Mouse (Mus musculus) brain, adult 2 months (tissue): Measurements from ENCODE around the gene Ppm1d.
A peak's percentile ranks its signal among the peaks of the same experiment; 100 is the strongest.

ENCODE experiments used
- DNase-seq: peaks from one replicate; pipeline ENCODE4 v3.0.0; 2011; ENCODE audit warnings: low read depth, low spot score

Gene Ppm1d

DNA sequence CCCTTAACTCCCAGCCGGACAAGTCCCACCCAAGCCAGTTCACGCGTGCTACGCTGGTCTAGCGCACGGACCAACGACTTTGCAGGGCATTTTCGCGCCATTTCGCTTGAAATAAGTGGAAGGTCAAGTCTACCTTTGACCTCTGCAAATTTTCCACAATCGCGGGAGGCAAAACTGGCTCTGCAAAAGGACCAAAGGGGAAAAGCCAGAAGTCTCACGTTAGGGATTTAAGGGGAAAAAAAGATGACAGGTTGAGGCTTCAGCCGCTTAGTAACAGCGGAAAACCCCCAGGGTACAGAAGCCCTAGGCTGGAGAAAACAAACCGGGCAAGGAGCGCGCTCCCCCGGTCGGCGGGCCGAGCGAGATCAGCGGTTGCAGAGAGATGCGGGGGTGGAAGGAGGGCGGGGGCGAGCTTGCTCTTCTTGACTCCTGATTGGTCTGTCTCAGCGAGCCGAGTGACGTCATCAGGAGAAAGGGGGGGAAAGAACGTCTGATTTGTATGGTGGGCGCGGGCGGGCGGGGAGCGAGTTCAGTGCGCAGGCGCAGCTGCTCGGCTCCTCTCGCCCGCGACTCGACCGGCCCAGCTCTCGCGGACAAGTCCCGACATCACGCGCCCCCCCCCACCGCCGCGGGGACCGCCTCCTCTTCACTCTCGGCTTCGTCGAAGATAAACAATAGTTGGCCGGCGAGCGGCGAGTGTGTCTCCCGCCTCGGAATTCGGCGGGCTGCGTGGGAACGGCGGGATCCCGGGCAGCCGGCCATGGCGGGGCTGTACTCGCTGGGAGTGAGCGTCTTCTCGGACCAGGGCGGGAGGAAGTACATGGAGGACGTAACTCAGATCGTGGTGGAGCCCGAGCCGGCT lies at the start of gene Ppm1d:
Ppm1d (plus strand) TSS at position 532 of the 862 bp plus-strand sequence.
- peak; percentile 100 for DNase-seq

DNA sequence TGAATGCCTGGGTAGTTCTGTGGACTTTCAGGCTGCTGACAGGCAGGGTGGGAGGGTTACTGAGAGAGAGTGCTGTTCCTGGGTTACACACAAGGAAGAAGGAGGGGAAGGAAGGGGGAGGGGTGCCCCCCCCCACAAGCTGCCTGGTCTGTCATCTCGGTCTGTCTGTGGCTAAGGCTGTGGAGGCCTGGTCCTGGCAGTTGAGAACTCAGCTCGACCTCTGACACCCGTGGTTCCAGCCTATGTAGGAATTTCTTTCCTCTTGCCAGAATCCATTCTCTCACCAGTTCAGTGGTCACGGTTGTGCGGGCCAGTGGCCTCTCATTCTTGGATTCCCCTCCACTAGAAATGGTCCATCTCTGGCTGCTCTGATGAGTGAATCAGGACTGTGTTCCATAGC lies 46.4 kb upstream of the Ppm1d start:
- DNase-seq, result no peak

DNA sequence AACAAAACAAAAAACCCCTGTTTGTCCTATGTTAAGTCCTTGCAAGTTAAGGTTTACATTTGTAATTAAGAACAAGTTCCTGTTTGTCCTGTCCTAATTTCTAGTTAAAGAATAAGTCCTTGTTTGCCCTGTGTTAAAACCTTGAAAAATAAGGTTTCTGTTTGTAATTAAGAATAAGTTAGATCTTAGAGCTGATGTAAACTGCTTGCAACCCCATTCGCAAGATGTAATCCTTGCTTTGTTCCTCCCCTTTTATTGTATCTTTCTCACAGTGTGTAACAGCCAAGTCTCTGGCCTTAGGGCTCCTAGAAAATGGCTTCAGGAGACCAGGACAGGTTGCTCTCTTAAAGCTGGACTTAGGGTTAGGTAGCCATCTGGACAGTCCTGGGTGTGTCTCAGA lies 43.7 kb upstream of the Ppm1d start:
- no peak for DNase-seq

DNA sequence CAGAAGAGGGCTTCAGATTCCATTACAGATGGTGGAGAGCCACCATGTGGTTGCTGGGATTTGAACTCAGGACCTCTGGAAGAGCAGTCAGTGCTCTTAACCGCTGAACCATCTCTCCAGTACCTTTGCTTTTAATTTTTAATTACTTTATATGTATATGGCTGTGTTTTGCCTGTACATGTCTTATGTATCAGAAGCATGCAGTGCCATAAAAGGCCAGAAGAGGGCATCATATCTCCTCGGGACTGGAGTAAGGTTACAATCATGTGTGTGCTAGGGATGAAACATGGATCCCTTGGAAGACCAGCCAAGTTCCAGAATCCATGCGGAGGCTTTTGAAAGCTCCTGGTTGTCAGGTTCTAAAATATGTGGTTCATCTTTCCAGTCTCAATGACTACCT lies 40.4 kb upstream of the Ppm1d start:
- DNase-seq, result peak; percentile 63

DNA sequence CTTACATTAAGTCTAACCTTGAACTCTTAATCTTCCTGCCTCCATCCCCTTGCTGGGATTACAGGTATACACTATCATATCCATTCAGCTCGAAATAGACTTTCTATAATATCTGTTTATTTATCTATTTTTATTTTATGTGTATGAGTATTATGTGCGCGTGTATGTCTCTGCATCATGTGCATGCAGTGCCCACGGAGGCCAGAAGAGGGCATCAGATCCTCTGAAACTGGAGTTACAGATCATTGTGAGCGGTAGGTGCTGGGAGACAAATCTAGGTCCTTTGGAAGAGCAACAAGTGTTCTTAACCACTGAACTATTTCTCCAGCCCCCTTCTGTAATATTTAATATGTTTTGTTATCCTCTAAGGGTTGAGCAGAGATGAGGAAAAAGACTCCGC lies 37.7 kb upstream of the Ppm1d start:
- DNase-seq, result no peak

DNA sequence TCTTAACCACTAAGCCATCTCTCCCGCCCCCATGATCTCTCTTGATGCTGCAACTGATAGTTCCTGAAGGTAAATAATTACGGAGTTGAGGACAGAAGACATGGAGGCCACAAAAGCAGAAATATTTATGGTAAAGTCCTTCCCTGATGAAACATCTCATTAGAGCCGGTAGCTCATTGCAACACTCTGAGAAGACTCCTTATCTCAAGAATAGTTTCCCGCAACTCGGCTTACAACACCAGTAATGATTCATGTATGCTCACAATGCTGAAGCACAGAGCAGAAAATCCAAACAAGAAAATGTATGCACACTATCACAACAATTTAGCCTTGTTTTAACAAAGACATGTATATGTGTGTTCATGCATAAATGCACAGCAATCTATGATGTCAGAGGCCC lies 35.9 kb upstream of the Ppm1d start:
- DNase-seq, result no peak

DNA sequence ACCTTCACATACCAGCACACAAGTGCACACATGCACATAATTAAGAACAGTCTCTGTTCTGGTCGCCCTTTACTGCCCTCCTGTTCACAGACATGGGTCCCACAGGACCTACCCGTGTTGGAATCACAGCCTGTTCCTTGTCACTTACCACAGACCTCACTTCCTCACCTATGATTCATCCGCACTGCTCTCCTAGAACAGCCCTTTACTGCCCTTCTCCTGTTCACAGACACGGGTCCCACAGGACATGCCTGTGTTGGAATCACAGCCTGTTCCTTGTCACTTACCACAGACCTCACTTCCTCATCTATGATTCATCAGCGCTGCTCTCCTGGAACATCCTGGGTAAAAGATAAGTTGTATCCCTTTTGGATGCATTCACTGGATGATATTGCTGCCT lies 33.4 kb upstream of the Ppm1d start:
- DNase-seq, result peak; percentile 4

DNA sequence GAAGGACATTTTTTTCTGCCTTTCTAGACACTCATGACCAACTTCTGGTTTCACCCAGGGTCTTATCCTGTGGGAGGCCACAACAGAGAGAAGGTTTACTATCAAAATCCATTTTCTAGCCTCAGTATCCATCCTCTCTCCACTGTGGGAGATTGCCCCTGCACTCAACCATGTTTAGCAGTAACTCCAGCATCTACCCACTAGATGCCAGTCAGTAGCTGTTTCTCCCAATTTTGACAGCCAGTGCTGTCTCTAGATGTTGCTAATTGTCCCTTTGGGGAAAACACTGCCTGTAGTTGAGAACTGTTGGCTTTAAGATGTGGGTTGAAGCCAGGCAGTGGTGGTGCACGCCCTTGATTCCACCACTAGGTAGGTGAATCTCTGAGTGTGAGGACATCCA lies 32.9 kb upstream of the Ppm1d start:
- peak; percentile 19 for DNase-seq

DNA sequence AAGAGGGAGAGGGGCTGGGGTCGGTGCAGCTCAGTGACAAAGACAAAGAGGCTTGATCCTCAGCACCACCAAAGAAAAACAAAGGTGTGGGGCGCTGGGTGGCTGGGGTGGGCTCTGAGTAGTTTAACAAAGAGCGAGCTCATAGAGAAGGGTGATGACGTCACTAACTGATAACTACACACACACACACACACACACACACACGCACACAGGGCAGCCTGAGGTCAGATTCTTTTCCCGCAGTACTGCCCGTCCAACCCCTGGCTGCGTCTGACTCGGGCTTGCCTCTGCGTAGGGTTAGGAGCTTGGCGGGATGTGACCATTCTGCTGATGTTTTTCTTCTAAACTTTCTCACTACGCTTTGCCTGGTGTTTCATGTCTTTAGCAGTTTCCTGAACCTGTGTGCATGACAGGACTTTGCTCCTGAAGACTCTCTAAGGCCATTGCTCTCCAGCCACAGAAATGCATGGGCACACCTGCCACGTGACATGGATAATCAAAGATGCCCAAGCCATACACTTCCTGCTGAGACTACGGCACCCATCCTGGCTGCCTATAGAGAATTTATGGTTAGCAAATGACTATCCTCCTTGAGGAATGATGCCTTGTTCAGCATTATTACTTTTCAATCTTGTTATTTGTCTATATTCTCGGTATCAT lies 29.7 kb upstream of the Ppm1d start:
- DNase-seq, result no peak

DNA sequence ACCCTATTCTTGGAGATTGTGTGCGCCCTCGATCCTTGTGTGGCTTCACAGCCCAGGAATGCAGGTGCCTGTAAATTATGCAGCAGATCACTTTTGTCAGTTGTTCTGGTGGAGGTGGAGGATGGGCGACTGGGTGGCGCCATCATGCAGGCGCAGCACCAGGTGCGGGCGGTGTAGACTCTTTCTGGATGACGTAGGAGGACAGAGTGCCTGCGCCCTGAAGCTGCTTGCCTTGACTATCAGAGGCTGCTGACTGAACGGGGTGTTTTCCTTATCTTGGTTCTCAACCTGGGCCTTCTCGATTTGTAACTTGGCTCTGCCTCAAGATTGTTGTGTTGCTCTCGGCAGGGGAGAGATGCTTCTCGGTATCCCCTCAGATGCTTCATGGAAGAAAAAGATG lies 13.1 kb upstream of the Ppm1d start:
- no peak for DNase-seq

DNA sequence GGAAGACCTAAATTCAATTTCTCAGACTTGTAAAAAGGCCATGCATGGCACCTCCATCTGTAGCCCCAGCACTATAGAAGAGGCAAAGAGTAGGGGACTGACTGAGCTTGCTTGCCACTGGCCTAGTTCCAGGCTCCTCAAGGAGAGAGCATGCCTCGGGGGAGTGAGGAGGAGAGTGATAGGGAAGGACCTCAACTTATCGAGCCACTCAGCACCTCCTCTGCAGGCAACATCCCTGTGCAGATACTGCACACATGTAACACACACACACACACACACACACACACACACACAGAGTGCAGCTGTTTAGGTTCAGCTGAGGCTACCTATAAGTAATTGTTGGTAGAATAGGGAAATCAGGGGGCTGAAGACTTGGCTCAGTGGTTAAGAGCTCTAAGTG lies 11.2 kb upstream of the Ppm1d start:
- no peak for DNase-seq

DNA sequence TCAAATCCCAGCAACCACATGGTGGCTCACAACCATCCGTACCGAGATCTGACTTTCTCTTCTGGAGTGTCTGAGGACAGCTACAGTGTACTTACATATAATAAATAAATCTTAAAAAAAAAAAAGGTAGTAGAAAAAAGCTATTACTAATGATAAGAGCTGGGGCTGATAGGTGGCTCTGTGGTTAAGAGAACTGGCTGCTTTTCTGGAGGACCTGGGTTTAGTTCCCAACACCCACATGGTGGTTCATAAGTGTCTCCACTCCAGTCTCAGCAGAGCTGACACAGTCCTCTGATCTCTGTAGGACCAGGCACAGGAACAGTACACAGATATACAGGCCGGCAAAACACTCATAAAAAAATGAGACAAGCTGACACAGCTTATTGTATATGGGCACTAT lies 9.9 kb upstream of the Ppm1d start:
- no peak for DNase-seq

DNA sequence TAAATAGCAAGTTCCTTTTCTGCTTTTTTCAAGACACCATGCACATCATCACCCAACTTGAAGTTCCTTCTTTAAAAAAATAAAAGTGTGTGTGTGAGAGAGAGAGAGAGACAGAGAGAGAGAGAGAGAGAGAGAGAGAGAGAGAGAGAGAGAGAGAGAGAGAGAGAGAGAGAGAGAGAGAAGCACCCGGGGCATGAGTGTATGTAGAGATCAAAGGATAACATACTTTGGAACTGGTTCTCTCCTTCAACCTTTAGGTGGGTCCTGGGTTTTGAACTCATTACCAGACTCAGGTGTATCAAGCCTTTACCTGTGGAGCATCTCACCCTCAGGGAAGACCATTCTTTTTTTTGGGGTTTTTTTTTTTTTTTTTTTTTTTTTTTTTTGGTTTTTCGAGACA lies 9.2 kb upstream of the Ppm1d start:
- DNase-seq, result no peak

DNA sequence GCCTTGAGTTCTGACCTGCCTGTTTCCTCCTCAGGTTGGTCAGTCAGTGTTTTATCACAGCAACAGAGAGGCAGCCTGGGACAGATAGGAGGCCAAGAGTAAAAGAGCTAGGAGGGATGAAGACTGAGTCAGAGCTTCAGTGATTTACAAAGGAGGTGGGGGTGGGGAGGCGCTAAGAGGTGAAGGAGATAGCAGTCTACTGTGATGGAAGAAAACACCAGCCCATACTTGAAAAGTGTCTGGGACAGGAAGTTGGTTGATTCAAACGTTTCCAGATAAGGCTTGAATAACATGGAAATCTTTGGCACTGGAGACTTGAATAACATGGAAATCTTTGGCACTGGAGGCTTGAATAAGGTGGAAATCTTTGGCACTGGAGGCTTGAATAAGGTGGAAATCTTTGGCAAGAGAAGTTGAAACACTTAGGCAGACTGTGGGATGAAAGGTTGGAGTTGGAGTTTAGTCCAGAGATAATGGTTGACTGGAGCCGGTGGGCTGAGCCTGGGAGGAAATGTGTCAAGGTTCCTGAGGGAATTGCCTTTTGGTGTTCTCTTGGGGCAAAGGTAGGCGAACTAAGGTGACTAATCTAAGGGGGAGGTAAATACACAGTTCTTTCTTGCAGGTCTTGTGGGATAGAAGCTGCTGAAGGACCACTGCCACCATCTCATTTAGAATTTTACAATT lies 4.3 kb upstream of the Ppm1d start:
- DNase-seq, result no peak

DNA sequence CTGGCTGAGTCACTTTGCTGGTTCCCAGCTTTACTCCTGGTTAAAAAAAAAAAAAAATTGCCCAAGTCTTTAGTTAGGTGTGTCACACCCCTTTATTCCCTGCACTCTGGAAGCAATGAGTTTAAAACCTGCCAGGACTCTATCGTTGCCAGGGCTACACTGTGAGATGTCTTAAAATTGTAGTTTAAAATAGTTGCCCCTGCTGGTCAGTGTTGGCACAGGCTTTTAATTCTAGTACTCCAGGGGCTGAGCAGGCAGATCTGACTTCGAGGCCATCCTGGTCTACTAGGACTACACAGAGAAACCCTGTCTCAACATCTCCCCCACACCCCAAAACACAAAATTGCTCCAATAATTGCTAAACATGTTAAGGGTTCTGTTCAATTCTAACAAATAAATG lies 2.2 kb upstream of the Ppm1d start:
- peak; percentile 54 for DNase-seq

DNA sequence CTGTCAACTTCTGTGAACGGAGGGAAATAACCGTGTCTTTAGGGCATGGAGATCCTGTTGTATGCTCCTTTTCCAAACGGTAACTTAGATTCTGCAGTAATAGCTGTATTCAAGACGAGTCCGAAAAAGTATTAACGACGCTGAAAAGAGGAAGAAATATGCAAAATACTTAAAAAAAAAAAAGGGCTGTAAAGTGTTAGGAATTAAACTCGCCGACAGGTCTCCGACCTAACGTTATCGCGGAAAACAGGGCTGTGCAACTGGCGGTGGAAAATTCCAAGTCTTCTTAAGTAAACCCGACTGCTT lies 684 bp upstream of the Ppm1d start:
- no peak for DNase-seq

DNA sequence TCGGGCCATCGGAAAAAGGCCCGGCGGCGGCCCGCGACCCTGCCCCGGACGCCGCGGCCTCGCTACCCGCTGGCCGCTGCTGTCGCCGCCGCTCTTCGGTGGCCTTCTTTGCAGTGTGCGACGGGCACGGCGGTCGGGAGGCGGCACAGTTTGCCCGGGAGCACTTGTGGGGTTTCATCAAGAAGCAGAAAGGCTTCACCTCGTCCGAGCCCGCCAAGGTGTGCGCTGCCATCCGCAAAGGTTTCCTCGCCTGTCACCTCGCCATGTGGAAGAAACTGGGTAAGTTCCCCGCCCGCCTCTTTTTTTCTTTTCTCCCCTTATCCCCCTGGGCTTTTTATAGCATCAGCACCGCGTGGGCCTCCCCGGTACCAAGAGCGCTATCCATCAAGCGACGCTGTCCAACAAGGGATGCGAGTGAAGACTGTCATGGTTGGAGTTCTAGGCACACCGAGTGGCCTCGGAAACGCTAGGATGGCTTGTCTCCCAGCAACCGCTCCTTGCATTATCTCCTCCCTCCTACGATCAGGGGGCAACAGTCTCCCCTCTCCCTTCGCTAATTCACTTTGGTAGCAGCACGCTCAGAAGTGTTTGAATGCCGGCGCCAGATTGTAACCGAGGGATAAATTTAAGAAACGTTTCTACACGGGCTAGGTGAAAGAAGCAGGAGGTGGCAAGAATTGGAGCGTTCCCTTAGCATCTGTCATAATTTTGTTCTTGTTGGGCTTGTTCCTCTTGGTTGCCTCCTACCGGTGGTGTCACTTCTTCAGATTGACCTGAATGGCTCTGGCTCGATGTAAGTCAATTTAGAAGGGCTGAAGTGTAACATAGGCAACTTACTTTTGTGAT lies 824 bp downstream of the Ppm1d start:
- DNase-seq, result peak; percentile 91

DNA sequence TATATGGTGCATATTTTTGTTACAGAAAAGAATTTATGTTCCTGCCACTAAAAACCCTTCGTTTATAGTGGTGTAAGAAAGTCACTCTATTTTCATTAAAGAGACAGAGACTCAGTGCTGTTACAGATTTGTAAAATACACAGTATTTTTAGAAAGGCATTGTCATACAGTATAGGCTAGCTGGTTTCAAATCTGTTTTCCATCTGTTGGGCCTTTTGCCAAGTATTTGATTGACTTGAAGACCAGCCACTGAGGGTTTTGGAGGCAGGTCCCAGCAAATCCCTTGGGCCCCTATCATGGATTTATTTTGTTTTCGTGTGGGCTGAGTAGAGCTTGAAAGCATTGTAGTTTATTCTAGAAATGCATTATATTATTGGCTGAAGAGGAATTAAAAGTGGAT lies 1.8 kb downstream of the Ppm1d start:
- DNase-seq, result peak; percentile 95

DNA sequence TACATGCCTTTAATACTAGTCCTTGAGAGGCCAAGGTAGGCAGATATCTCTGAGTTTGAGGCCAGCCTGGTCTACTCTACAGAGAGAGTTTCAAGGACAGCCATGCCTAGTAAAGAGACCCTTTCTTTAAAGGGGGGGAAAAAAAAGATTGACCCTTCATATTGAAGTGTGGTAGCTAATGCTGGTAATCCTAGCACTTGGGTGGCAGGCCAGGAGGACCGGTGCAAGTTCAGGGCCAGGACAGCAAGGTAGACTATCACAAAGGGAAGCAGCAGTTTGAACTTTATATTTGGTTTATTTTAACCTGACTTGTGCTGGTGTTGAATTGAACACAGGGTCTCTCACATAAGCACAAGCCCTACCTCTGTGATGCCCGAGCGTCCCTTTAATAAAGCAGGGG lies 2.3 kb downstream of the Ppm1d start:
- no peak for DNase-seq

DNA sequence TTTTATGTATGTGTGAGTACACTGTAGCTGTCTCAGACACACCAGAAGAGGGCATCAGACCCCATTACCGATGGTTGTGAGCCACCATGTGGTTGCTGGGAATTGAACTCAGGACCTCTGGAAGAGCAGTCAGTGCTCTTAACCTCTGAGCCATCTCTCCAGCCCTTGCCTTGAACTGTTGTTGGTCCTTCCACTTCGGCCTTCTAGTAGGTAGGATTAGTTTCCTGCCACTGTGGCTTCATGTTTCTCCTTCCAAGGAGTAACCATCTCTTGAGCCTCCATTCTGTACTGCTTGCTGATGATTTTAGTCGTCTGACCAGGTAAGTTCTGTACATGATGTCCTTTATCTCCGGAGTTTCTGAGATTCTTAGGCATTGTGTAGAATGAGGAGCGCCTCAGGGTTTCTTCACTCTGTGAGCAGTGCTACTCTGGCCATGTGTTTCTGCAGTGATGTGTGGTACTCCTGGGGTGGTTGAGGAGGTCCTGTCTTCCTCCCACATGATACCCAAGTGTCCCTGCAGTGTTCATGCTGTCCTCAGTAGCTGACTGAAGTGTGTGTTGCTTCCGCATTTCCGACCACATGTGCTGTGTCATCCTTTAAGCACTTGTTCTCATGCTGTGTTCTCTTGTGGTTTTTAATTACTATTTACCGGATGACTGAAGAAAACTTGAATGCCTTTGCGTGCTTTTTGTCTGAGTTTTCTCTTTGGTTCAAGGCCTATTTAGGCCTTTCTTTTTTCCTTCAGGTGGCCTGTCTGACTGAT lies 12.7 kb downstream of the Ppm1d start:
- peak; percentile 59 for DNase-seq

DNA sequence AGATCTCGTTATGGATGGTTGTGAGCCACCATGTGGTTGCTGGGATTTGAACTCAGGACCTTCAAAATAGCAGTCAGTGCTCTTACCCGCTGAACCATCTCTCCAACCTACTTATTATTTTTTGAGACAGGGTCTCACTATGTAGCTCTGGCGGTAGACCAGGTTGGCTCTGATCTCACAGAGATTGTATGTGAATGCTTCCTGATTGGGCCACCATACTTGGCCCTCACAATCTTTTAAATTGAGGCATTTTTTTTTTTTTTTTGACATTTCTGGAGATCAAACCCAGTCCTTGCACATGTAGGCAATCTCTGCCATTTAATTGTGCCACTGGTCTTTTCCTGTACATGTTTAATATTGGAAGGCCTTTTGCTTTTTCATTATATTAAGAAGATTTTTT lies 17.7 kb downstream of the Ppm1d start:
- peak; percentile 64 for DNase-seq
